Mouse (Mus musculus): ENCODE results near the gene Sugct.
"Not testable (repeated sequence)": the region's sequence is repeated elsewhere in the genome, so short reads cannot be mapped to it uniquely, and the experiment has no call there.

The Sugct gene

DNA sequence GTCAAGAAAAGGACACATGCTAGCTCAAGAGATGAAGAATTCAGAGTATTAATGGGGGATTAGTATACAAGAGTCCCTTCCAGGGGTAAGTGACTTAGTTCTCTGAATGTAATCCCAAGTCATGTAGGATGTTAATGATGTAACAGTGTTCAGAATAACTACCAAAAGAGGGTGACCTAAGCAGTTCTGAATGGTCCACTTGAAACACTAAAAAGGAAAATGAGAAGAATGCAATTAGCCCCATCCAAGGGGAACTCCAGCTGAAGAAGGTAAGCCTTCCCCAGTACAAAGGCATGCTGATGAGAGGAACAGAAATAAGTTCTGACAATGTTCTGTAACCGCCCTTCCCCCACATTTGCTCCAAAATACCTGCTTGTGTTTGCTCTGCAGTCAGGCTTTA, 760.3 kb downstream of the Sugct start:
- in situ Hi-C loops (cut with MboI; ENCODE audit: unreplicated experiment in 2 of 2): no loop called here

- in situ Hi-C loops (cut with MboI; ENCODE audit: unreplicated experiment in 2 of 2): no loop called here
Observed at GRCm38 (mm10) chr13:16933600-16933999, 761.8 kb downstream of the Sugct start.

DNA sequence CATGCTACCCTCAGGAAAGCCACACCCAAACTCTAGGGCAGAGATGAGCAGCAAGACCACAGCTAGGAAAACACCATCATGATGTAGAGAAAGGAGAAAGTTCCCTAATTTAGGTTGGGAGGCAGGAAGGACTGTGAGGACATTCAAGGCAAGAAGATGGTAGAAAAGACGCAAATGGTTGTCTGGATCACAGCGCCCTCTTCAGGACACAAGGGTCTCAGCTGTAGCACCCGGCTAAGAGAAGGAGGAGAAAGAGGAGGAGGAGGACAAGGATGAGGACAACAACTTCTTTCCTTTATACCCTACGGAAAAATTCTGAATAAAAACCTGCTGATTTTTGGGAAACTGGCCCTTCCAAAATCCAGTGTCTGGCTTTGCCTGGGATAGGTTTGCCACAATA, 774.0 kb downstream of the Sugct start:
- in situ Hi-C loops (cut with MboI; ENCODE audit: unreplicated experiment in 2 of 2): no loop called here

GRCm38 (mm10) chr13:16915697-16916096, 779.7 kb downstream of the Sugct start:
- in situ Hi-C loops (cut with MboI; ENCODE audit: unreplicated experiment in 2 of 2): no loop called here

- in situ Hi-C loops (cut with MboI; ENCODE audit: unreplicated experiment in 2 of 2): no loop called here
Observed at GRCm38 (mm10) chr13:16912214-16912613, 783.1 kb downstream of the Sugct start.

DNA sequence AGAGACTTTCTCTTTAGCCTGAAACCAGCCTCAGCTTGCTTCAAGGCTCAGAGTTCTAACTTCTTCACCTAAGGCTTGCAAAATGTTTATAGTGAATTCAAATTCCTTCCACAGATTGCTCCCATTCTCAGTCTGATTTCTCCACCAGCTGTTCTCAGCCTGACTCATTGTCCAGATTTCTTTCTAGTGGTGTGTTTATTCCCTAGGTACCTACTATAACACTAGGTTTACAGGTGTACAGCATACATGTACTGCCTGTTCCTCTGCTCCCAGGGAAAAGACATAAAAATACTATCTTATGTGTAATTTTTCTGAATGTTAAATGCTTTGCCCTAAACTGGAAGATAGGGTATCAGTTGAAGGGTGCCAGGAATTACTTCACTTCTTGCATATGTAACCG, 788.4 kb downstream of the Sugct start:
- in situ Hi-C loops (cut with MboI; ENCODE audit: unreplicated experiment in 2 of 2): no loop called here

DNA sequence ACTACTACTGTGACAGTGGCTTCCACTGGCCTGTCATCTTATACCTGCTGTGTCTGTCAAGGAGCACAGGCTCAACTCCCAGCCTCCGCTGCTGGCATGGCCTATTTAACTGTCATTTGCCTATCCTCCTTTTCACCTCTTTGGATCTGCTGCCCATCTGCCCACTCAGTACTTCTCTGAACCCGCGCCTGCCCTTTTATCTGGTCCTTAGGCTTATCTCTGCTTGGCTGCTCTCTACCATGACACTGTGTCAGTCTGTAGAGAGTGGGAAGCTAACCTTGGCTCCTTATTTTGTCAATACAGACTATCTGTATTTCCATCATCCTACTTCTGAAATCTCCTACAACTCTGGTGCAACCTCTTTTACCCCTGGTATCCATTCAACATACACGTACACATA, 793.9 kb downstream of the Sugct start:
- in situ Hi-C loops (cut with MboI; ENCODE audit: unreplicated experiment in 2 of 2): no loop called here

GRCm38 (mm10) chr13:16898084-16898792, 797.1 kb downstream of the Sugct start:
- in situ Hi-C loops (cut with MboI; ENCODE audit: unreplicated experiment in 2 of 2): no loop called here

DNA sequence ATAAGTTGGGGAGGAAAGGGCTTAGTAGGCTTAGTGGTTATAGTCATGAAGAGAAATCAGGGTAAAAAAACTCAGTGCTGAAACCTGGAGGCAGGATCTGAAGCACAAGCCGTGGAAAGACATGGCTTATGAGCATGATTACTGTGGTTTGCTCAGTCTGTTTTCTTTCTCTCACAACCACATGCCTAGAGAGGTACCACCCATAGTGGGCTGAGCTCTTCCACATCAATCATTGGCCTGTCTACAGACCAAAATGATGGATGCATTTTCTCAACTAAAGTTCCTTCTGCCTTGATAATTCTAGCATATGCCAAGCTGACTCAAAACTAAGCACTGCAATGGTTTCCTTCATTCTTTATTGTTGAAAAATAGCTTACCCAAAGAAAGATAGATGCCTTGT, 817.3 kb downstream of the Sugct start:
- in situ Hi-C loops (cut with MboI; ENCODE audit: unreplicated experiment in 2 of 2): no loop called here

DNA sequence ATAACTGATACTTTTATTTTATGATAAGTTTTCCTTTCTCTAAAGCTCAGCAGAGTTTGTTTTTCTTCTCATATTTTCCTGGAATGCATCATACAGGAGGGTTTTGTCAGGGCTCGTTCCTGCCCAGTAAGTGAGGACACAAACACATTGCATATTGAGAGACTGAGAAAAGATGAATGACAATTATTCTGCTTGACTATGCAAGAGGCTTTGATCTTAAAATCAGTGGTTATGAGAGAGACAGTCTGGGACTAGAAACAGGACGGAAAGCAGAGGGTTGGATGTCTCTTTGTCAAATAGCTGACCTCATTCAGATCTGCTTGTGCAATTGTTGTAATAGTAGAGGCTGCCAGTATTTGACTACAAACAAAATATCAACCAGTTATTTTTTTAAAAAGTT, 835.4 kb downstream of the Sugct start:
- in situ Hi-C loops (cut with MboI; ENCODE audit: unreplicated experiment in 2 of 2): no loop called here

DNA sequence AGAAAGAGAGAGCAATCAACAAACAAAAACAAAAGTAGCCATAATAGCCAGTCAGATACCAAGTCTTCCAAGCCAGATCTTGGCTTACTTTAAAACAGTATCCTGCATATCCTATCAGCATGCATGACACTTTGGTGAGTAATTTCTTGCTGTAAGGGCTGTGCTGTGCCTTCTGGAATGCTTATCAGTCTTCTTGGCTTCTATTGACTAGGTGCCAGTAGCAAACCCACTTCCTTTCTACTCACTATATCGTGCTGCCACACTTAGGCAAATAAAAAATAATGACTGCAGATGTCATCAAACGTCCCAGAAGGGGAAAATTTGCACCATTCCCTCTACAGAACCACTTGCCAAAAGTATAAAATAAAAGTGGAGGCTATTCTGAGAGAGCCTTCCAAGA, 848.1 kb downstream of the Sugct start:
- in situ Hi-C loops (cut with MboI; ENCODE audit: unreplicated experiment in 2 of 2): no loop called here

- in situ Hi-C loops (cut with MboI; ENCODE audit: unreplicated experiment in 2 of 2): no loop called here
Observed at GRCm38 (mm10) chr13:16840994-16841393, 854.4 kb downstream of the Sugct start.

- in situ Hi-C loops (cut with MboI; ENCODE audit: unreplicated experiment in 2 of 2): no loop called here
Observed at GRCm38 (mm10) chr13:16838409-16838808, 856.9 kb downstream of the Sugct start.

DNA sequence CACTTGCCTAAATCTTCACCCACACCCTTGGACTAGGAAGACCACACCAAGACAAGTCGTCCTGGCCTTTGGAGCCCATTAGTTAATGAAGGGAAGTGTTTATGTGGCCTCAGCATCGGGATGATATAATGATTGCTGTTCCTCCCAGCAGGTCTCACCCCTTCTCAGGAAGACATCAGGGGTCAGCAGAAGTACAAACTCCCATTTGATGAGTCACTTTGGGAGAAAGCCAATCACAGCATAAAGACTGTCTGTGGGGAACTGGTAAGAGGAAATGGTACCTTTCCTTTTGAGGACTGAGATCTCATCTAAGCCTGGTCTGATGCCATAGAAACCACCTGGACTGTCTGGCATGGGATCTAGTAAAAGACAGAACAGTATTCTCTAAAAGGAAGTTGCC, 860.2 kb downstream of the Sugct start:
- in situ Hi-C loops (cut with MboI; ENCODE audit: unreplicated experiment in 2 of 2): no loop called here

DNA sequence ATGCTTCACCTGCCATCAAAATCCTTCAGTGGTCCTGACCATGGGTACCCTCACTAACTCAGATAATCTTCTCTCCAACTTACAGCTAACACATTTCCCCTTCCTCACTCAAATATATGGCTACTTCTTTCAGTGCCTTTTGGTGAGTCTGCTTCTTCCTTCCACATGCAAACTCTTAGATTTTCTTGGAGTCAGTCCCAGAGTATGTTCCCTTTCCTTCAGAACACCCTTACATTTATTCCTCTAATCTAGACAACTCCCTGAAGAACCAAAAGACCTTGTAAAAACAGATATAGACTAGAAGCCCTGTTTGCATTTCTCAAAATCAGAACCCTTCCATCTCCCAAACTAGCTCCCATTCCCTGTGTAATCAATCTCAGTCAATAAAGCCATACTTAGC, 862.3 kb downstream of the Sugct start:
- in situ Hi-C loops (cut with MboI; ENCODE audit: unreplicated experiment in 2 of 2): no loop called here

GRCm38 (mm10) chr13:16831840-16832239, 863.5 kb downstream of the Sugct start:
- in situ Hi-C loops (cut with MboI; ENCODE audit: unreplicated experiment in 2 of 2): no loop called here

GRCm38 (mm10) chr13:16830291-16830690, 865.1 kb downstream of the Sugct start:
- in situ Hi-C loops (cut with MboI; ENCODE audit: unreplicated experiment in 2 of 2): not testable (repeated sequence)

DNA sequence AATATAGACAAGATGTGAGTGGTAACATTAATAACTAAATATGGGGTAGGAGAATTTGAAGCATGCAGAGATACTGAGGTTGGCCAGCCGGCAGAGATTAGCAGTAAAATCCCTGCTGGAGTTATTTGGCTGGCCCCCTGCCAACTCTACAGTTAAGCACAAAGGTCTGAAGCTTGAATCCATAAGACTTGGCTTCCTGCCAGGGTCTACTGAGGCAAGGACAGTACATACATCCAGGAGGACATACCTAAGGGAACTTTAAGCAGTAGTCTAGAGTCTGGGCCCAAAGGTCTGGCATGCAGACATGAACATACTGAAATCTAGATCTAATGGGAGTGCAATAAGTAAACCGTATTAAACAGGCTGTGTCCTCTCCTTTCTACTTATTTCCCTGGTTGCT, 865.8 kb downstream of the Sugct start:
- in situ Hi-C loops (cut with MboI; ENCODE audit: unreplicated experiment in 2 of 2): no loop called here

DNA sequence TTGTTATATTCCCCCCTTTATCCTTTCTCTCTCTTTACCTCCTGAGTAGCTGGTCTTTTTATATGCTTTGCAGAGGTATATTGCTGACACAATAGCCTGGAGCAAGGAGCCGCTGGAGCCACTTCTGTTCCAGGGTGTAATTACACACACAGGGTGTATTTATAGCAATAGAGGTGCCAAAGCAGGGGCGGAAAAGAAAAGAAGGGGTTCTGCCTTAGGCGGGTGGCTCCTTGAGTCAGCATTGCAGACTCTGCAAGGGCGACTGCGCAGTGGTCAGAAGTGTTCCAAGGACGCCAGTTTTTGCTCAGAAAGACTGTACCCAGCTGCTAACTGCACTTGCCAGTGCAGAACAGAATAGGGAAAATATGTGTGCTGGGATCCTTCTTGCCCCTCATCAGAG, 869.7 kb downstream of the Sugct start:
- in situ Hi-C loops (cut with MboI; ENCODE audit: unreplicated experiment in 2 of 2): no loop called here

DNA sequence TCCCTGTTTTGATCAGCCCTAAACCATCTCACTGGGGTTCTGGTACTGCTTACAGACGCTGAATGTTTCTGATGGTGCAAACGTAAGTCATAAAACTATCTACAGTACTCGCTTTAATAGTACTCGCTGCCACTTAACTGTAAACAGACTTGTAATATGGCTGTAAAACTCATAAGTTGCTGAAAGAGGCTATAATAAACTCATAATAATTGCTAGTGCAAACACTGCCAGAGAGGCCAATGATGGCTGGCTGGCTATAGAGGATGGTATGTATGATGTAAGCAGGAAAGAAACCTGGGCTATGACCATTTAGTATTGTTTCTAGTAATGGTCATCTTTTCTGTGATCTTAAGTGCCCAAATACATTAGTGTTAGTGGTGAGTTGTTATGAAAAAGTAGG, 873.6 kb downstream of the Sugct start:
- in situ Hi-C loops (cut with MboI; ENCODE audit: unreplicated experiment in 2 of 2): no loop called here

- in situ Hi-C loops (cut with MboI; ENCODE audit: unreplicated experiment in 2 of 2): no loop called here
Observed at GRCm38 (mm10) chr13:16817471-16817870, 877.9 kb downstream of the Sugct start.

- in situ Hi-C loops (cut with MboI; ENCODE audit: unreplicated experiment in 2 of 2): no loop called here
Observed at GRCm38 (mm10) chr13:16816747-16817146, 878.6 kb downstream of the Sugct start.

GRCm38 (mm10) chr13:16812268-16812667, 883.1 kb downstream of the Sugct start:
- in situ Hi-C loops (cut with MboI; ENCODE audit: unreplicated experiment in 2 of 2): no loop called here

Data from v-Abl transformed pro-B cells (cell line).